Mouse (Mus musculus): ENCODE data around the gene Gm45233. TPM values are rescaled to one million over a fixed set of nuclear protein-coding genes. Genes with fewer than 3 reads are reported as not detected.
"Not testable (repeated sequence)": the region's sequence is repeated elsewhere in the genome, so short reads cannot be mapped to it uniquely, and the experiment has no call there.

The Gm45233 gene
- not detected in 2 replicates for polyA plus RNA-seq (2015; fragmentation: Nextera tagmentation; extraction: Ambion mirVana)

DNA sequence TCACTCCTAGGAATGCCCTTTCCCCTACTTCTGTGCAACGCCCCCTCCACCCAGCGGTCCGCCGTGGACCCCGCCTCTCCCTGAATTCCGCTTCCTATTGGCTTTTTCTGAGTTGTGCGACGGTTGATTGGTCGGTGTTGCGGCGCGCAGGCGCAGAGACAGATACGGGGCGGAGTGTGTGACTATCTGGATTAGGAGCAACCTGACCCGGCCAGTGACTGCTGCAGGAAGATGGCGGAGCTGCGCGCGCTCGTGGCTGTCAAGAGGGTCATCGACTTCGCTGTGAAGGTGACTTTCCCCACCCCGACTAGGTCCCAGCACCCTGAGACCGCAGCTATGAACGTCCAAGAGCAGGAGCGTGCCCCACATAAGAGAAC is at the start of gene Gm45233, which contains the start of gene Etfb:
Gm45233 (plus strand) TSS at position 212 of the 377 bp plus-strand sequence.
Etfb (plus strand) TSS at position 167 of the 377 bp plus-strand sequence.
- H3K9me3 ChIP-seq = no peaks in the 10 kb centered on the region
- ATAC-seq (ENCODE audit: low FRiP score, low read depth) = peak; percentile 97
- under 1% methylated on average over 27 of the region's 27 CpGs for WGBS

DNA sequence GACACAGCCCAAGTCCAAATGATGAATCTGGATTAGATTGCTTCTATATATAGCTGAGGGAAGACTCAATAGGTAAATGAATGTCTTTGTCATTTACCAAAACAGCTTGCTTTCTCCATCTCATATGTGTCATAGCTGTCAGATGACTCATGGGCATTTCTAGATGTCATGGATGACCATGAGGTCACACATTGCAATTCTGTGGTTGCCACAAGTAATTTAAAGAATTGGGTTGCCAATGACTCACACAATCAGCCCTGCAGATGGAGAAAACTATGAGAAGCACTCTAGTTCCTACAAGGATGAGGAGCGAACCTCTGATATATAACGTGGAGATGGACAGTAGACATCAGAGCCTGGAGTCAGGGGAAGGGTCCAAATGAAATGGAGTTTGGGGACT is 44.4 kb upstream of the Gm45233 start:
- no peak overlapping the region for H3K9ac ChIP-seq
- H3K27ac ChIP-seq = no peak overlapping the region
- no peak overlapping the region for H3K4me3 ChIP-seq
- no peaks in the 10 kb centered on the region for H3K9me3 ChIP-seq
- H3K27me3 ChIP-seq = no peaks in the 10 kb centered on the region
- 85% methylated on average over 2 of the region's 2 CpGs for WGBS
- no peak overlapping the region for H3K4me2 ChIP-seq (replicated peaks)
- no peaks in the 10 kb centered on the region for H3K36me3 ChIP-seq
- ATAC-seq (ENCODE audit: low FRiP score, low read depth) = no peak
- no peaks in the 10 kb centered on the region for H3K4me1 ChIP-seq

More for the DNA sequence above, at the start of gene Gm45233, which contains the start of gene Etfb:
- Histone ChIP-seq H3K27ac (peak within 1 kb of the TSS; percentile 96), H3K27me3 (0 out of 2 replicates have a peak, but pooled peaks cover 3% of the 10 kb centered on the region), H3K4me3 (peak within 1 kb of the TSS; percentile 59), H3K4me2 (replicated peaks) (peak within 1 kb of the TSS; percentile 83), H3K4me1 (peaks cover 19% of the 10 kb centered on the region), H3K36me3 (no peaks in the 10 kb centered on the region), H3K9ac (peak within 1 kb of the TSS; percentile 72)

DNA sequence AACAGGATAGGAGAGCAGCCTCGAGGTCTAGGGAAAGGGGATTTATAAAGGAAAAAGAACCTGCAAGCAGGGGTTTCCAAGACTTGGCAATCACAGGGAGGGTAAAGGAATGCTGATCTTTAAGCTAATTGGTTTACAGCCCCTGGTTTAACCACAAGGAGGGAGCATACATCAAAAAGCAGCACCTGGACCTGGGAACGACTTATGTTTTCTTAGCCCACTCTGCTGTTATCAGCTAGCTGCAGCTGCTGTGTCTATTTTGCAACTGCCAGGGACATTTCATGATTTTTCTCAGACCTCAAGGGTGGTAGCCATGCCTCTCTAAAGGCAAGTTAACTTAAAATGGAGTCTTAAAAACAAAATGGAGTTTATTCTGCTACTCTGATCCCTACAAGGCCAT is 41.2 kb upstream of the Gm45233 start:
- Histone ChIP-seq H3K36me3 (no peaks in the 10 kb centered on the region), H3K4me3 (no peak overlapping the region), H3K27me3 (no peaks in the 10 kb centered on the region), H3K4me2 (replicated peaks) (no peak overlapping the region), H3K27ac (no peak overlapping the region), H3K9ac (no peak overlapping the region), H3K9me3 (no peaks in the 10 kb centered on the region), H3K4me1 (no peaks in the 10 kb centered on the region)
- 17% methylated on average over 2 of the region's 2 CpGs for WGBS
- no peak for ATAC-seq (ENCODE audit: low FRiP score, low read depth)

DNA sequence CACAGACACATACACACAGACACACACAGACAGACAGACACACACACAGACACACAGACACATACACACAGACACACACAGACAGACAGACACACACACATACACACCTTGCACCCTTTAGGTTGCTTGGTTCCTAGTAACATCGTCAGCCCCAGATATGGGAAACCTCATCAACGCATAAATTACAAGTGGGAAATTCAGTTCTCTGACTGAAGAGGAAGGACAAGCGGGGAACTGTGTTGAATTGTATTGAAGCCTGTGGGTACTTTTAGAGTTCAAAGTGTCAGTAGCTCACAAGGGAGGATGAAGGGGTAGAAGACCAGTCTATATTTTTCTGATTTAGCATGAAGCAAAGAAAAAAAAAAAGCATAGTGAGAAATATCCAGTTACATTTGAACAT is 36.4 kb upstream of the Gm45233 start:
- WGBS = 81% methylated on average over 3 of the region's 3 CpGs

DNA sequence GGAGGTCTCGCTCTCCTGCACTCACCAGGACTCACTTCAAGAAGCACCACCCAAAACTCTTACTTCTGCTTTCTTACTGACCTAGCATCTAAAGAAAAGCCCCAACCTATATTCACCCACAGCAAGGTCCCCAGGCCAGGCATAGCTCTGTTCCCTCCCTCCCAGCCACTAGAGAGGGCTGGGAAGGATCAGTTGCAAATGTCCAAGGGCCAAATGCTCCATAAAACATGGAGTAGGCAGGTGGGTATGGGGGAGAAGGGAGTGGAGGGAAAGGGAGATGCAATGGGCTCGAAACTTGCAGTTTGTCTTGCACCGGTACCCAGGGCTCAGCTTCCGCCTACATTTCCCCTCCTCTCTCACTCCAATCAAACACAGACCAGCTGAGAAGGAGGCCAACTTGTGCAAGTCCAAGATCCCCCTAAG is 35.8 kb upstream of the Gm45233 start, which contains the start of gene Siglecg:
Siglecg (plus strand) TSS at position 74 of the 423 bp plus-strand sequence.
- WGBS = 78% methylated on average over 4 of the region's 4 CpGs
- Histone ChIP-seq H3K36me3 (no peaks in the 10 kb centered on the region), H3K27me3 (no peaks in the 10 kb centered on the region), H3K9me3 (no peaks in the 10 kb centered on the region), H3K27ac (no peak within 1 kb of the TSS), H3K4me1 (no peaks in the 10 kb centered on the region), H3K9ac (no peak within 1 kb of the TSS), H3K4me3 (no peak within 1 kb of the TSS), H3K4me2 (replicated peaks) (no peak within 1 kb of the TSS)
- ATAC-seq (ENCODE audit: low FRiP score, low read depth) = no peak

More for the DNA sequence above, 36.4 kb upstream of the Gm45233 start:
- Histone ChIP-seq H3K9ac (no peak overlapping the region), H3K4me2 (replicated peaks) (no peak overlapping the region), H3K36me3 (no peaks in the 10 kb centered on the region), H3K4me3 (no peak overlapping the region), H3K9me3 (no peaks in the 10 kb centered on the region), H3K27ac (no peak overlapping the region), H3K27me3 (no peaks in the 10 kb centered on the region), H3K4me1 (no peaks in the 10 kb centered on the region)
- no peak for ATAC-seq (ENCODE audit: low FRiP score, low read depth)

DNA sequence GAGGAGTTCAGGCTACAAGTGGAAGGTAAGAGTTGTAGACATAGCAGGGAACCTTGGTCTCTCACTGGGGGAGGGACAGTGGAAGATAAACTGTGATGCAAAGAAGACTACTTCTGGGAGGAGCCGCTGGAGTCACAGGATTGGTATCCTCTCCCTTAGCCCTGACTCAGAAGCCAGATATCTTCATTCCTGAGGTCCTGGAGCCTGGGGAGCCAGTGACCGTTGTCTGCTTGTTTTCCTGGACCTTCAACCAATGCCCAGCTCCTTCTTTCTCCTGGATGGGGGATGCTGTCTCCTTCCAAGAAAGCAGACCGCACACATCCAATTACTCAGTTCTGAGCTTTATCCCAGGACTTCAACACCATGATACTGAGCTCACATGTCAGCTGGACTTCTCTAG is 34.8 kb upstream of the Gm45233 start:
- Histone ChIP-seq H3K9me3 (no peaks in the 10 kb centered on the region), H3K9ac (no peak overlapping the region), H3K4me1 (no peaks in the 10 kb centered on the region), H3K4me3 (no peak overlapping the region), H3K27ac (no peak overlapping the region), H3K36me3 (no peaks in the 10 kb centered on the region), H3K4me2 (replicated peaks) (no peak overlapping the region), H3K27me3 (no peaks in the 10 kb centered on the region)
- no peak for ATAC-seq (ENCODE audit: low FRiP score, low read depth)
- 73% methylated on average over 3 of the region's 3 CpGs for WGBS

DNA sequence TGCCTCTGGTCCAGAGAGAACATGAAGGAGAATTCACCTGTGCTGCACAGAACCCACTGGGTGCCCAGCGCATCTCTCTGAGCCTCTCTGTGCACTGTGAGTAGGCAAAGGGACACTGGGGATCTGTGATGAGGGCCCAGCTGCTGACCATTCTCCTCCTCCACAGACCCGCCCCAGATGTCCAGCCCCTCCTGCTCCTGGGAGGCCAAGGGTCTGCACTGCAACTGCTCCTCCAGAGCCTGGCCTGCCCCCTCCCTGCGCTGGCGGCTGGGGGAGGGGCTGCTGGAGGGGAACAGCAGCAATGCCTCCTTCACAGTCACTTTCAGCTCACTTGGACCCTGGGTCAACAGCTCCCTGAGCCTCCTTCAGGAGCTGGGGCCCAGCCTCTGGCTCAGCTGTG is 32.2 kb upstream of the Gm45233 start:
- H3K9me3 ChIP-seq; ATAC-seq (ENCODE audit: low FRiP score, low read depth): not testable (repeated sequence)

DNA sequence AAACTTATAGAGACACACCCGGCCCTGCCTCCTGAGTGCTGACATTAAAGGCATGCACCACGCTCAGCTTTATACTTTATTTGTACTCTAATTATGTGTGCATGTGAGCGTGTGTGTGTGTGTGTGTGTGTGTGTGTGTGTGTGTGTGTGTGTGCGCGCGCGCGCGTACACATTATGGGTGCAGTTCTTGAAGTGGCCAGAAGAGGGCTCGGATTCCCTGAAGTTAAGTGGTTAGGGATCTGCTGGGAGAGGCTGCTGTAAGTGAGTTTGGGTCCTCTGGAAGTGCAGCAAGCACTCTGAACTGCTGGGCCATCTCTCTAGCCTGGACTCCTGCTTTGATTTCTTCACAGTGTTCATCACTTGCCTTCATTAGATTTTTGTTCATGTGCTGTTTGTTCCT is 26.6 kb upstream of the Gm45233 start:
- WGBS = 86% methylated on average over 10 of the region's 10 CpGs
- ATAC-seq (ENCODE audit: low FRiP score, low read depth) = no peak
- Histone ChIP-seq H3K9me3 (0 out of 2 replicates have a peak, but pooled peaks cover 5% of the 10 kb centered on the region), H3K4me1 (no peaks in the 10 kb centered on the region), H3K4me2 (replicated peaks) (no peak overlapping the region), H3K4me3 (no peak overlapping the region), H3K9ac (no peak overlapping the region), H3K27ac (no peak overlapping the region), H3K36me3 (no peaks in the 10 kb centered on the region), H3K27me3 (no peaks in the 10 kb centered on the region)

More for the DNA sequence above, 32.2 kb upstream of the Gm45233 start:
- H3K4me2 ChIP-seq (replicated peaks); H3K27ac ChIP-seq; H3K36me3 ChIP-seq; H3K4me3 ChIP-seq; H3K4me1 ChIP-seq; H3K9ac ChIP-seq; H3K27me3 ChIP-seq: not testable (repeated sequence)
- WGBS = 29% methylated on average over 4 of the region's 4 CpGs

DNA sequence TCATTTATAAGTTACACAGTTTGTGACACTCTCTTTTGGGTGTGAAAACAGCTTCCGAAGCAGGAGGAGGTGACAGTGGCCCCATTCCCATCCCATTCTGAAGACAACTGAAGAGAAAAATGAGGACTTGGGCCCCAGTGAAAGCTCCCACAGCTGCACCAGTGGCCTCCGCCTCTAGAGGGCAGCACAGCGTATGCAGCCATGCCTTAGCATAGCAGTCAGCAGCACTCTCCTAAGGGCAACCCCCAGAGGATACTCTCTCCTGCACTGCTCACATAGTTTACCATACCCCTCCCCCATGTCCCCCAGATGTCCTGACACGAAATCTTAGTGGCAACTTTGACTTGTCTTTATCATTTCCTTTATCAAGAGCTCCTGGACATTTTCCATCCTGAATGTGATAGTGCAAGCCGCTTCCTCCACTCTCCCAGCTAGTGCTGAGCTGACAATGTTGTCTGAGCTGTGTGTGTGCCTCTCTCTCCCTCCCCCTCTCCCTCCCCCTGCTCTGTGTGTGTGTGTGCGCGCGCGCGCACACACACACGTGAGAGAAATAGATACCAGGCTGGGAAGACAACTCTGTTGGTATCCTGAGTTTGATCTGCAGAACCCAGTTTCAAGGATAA is 20.8 kb upstream of the Gm45233 start:
- peak overlapping the region; percentile 30; the same call in 1 of the 2 replicates for H3K4me2 ChIP-seq (replicated peaks)
- no peaks in the 10 kb centered on the region for H3K27me3 ChIP-seq
- no peaks in the 10 kb centered on the region for H3K4me1 ChIP-seq
- no peaks in the 10 kb centered on the region for H3K9me3 ChIP-seq
- no peak overlapping the region for H3K9ac ChIP-seq
- peak; percentile 85 for ATAC-seq (ENCODE audit: low FRiP score, low read depth)
- 9% methylated on average over 11 of the region's 11 CpGs for WGBS
- H3K27ac ChIP-seq = no peak overlapping the region
- H3K36me3 ChIP-seq = no peaks in the 10 kb centered on the region
- H3K4me3 ChIP-seq = no peak overlapping the region

DNA sequence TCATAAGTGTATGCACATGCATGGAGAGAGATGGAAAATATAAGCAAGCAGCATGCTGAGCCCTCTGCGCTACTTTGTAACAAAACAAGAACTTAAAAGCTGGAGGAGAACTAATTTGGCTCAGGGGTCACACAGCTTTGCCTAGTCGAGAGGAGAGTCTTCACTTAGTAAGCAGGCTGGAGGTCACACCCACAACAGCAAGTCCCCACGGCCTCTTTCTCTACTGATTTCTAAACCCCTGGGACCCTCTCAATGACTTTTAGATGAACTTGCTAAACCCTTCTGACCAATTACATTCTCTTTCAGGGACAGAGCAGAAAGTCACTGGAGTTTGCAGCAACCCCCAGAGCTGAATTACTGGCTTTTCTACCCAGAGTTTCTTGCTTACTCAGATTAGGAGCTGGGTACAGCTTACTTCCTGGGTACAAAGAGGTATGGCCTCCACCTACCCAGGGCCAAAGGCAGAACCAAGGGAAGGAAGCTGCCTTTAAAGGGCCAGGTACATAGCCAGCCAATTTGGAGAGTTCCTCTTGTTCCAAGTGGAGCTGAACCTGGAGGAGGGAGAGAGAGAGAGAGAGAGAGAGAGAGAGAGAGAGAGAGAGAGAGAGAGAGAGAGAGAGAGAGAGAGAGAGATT is 19.8 kb upstream of the Gm45233 start:
- WGBS = 67% methylated on average over 3 of the region's 3 CpGs
- no peak for ATAC-seq (ENCODE audit: low FRiP score, low read depth)
- H3K4me1 ChIP-seq = no peaks in the 10 kb centered on the region
- no peak overlapping the region for H3K4me3 ChIP-seq
- no peaks in the 10 kb centered on the region for H3K27me3 ChIP-seq
- H3K4me2 ChIP-seq (replicated peaks) = no peak overlapping the region
- no peaks in the 10 kb centered on the region for H3K9me3 ChIP-seq
- H3K27ac ChIP-seq = no peak overlapping the region
- H3K9ac ChIP-seq = no peak overlapping the region
- H3K36me3 ChIP-seq = no peaks in the 10 kb centered on the region

DNA sequence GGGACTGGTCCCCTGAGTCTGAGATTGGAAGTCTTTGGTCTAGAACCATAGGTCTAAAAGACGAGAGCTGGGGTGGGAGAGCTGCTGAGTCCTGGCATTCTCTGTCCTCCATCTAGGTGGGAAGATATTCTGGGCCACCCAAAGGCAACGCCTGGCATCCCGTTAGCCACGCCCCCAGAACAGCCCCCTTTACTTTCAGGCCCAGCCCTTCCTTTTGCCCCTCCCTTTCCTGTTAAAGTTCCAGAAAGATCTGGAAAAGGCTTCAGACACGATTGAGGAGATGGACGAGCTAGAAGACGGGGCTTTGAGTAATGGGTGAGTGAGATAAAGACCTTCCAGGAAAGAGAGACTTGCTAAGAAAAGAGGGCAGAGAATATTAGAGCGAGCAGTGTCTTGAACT is 16.5 kb upstream of the Gm45233 start, which contains the start of gene Lim2:
Lim2 (plus strand) TSS at position 265 of the 400 bp plus-strand sequence.
- H3K4me2 ChIP-seq (replicated peaks) = no peak within 1 kb of the TSS
- H3K9me3 ChIP-seq = no peaks in the 10 kb centered on the region
- H3K36me3 ChIP-seq = no peaks in the 10 kb centered on the region
- 81% methylated on average over 8 of the region's 8 CpGs for WGBS
- no peak for ATAC-seq (ENCODE audit: low FRiP score, low read depth)
- no peaks in the 10 kb centered on the region for H3K27me3 ChIP-seq
- no peak within 1 kb of the TSS for H3K9ac ChIP-seq
- H3K27ac ChIP-seq = no peak within 1 kb of the TSS
- H3K4me3 ChIP-seq = no peak within 1 kb of the TSS
- H3K4me1 ChIP-seq = no peaks in the 10 kb centered on the region

DNA sequence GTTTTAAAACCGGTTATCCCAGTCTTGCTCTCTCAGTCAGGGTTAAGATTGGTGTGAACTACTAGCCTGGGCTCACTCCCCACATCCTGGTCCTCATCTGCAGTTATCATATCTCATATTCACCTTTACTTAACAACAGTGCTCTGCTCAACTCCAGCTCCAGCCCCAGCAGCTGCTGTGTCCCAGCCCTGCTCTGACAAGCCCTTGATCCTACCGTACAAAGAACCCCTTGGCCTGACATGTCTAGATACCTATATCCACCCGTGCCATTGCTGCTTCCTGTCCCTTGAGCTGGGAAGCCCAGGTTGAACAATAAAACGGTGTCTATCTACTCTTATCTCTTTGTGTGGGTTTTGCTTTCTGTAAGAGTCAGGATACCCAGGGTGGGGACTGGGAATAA is 14.4 kb upstream of the Gm45233 start:
- H3K27me3 ChIP-seq = no peaks in the 10 kb centered on the region
- ATAC-seq (ENCODE audit: low FRiP score, low read depth) = no peak
- WGBS = 62% methylated on average over 4 of the region's 4 CpGs
- no peaks in the 10 kb centered on the region for H3K4me1 ChIP-seq
- no peak overlapping the region for H3K4me2 ChIP-seq (replicated peaks)
- H3K9me3 ChIP-seq = no peaks in the 10 kb centered on the region
- H3K36me3 ChIP-seq = no peaks in the 10 kb centered on the region
- H3K27ac ChIP-seq = no peak overlapping the region
- no peak overlapping the region for H3K9ac ChIP-seq
- H3K4me3 ChIP-seq = no peak overlapping the region
